8 mouse cellular contexts compared by ENCODE assay signal in genomic region chr17:56475584-56476401, GRCm38 (mm10). TPM values are rescaled to one million over a fixed set of nuclear protein-coding genes. Genes with fewer than 3 reads are reported as not detected.
DNase-seq lines count a peak whose midpoint lies in the region; ATAC-seq and TF ChIP-seq lines count a peak whose summit lies in the region.

No protein-coding gene starts in this region.

- TF ChIP-seq POLR2A in small intestine, adult 2 months (IDR thresholded peaks at IDR 0.05; ENCODE audit: low read depth, low read length) = no peak

- no peak for TF ChIP-seq CTCF in lung, postnatal 0 days (IDR thresholded peaks at IDR 0.05)
- TF ChIP-seq CTCF in small intestine, adult 2 months (IDR thresholded peaks at IDR 0.05; ENCODE audit: extremely low read depth, insufficient read length, insufficient replicate concordance, low read depth, low read length) = no peak

- H3K27ac ChIP-seq in forebrain, embryonic 11.5 days (ENCODE audit: low read depth, low read length) = peak overlapping the region; percentile 88
- peak overlapping the region; percentile 77 for H3K27ac ChIP-seq in intestine, embryonic 14.5 days (ENCODE audit: low read depth)
- H3K27ac ChIP-seq in lung, postnatal 0 days (ENCODE audit: low read length) = peak overlapping the region; percentile 38; the same call in 1 of the 2 replicates
- no peak overlapping the region for H3K27ac ChIP-seq in small intestine, adult 2 months (ENCODE audit: insufficient read depth, low read depth, low read length)

- peaks cover 9% of the 10 kb centered on the region for H3K27me3 ChIP-seq in forebrain, embryonic 11.5 days (ENCODE audit: control insufficient read depth, insufficient read depth, low read length)
- H3K27me3 ChIP-seq in intestine, embryonic 14.5 days (replicated peaks; ENCODE audit: control insufficient read depth, insufficient read depth, low read length) = peaks cover 33% of the 10 kb centered on the region
- peaks cover 27% of the 10 kb centered on the region; the same call in 1 of the 2 replicates for H3K27me3 ChIP-seq in lung, postnatal 0 days (replicated peaks; ENCODE audit: insufficient read depth, low read length)
- H3K27me3 ChIP-seq in small intestine, adult 2 months (ENCODE audit: control insufficient read depth, insufficient read depth, low read length) = peaks cover 52% of the 10 kb centered on the region

- H3K36me3 ChIP-seq in forebrain, embryonic 11.5 days (ENCODE audit: control insufficient read depth, insufficient read depth, low read length) = no peaks in the 10 kb centered on the region; the same call in 1 of the 2 replicates
- no peaks in the 10 kb centered on the region for H3K36me3 ChIP-seq in intestine, embryonic 14.5 days (ENCODE audit: control insufficient read depth, insufficient read depth, low read length)
- no peaks in the 10 kb centered on the region for H3K36me3 ChIP-seq in lung, postnatal 0 days (ENCODE audit: insufficient read depth, low read length)
- H3K36me3 ChIP-seq in small intestine, adult 2 months (ENCODE audit: control insufficient read depth, insufficient read depth, low read length) = no peaks in the 10 kb centered on the region

- H3K4me3 ChIP-seq in forebrain, embryonic 11.5 days (ENCODE audit: low read depth, low read length) = peak overlapping the region; percentile 89
- peak overlapping the region; percentile 76 for H3K4me3 ChIP-seq in intestine, embryonic 14.5 days (ENCODE audit: low read depth, low read length)
- H3K4me3 ChIP-seq in lung, postnatal 0 days (ENCODE audit: low read depth, low read length) = peak overlapping the region; percentile 55
- peak overlapping the region; percentile 66 for H3K4me3 ChIP-seq in small intestine, adult 2 months (ENCODE audit: low read depth, low read length)

- peaks cover 6% of the 10 kb centered on the region for H3K9me3 ChIP-seq in forebrain, embryonic 11.5 days (ENCODE audit: control insufficient read depth, low read length)
- H3K9me3 ChIP-seq in intestine, embryonic 14.5 days (ENCODE audit: control insufficient read depth, low read length) = peaks cover 5% of the 10 kb centered on the region; the same call in 1 of the 2 replicates
- H3K9me3 ChIP-seq in lung, postnatal 0 days (ENCODE audit: low read length) = no peaks in the 10 kb centered on the region

- H3K4me2 ChIP-seq in forebrain, embryonic 11.5 days (ENCODE audit: low read depth, low read length, severe bottlenecking) = peak overlapping the region; percentile 96
- peak overlapping the region; percentile 100 for H3K4me2 ChIP-seq in intestine, embryonic 14.5 days (ENCODE audit: low read length)
- H3K4me2 ChIP-seq in lung, postnatal 0 days (replicated peaks; ENCODE audit: low read depth, low read length) = peak overlapping the region; percentile 89

- WGBS in forebrain, embryonic 11.5 days = under 1% methylated on average over 66 of the region's 66 CpGs
- under 1% methylated on average over 49 of the region's 66 CpGs for WGBS in intestine, embryonic 14.5 days
- under 1% methylated on average over 54 of the region's 66 CpGs for WGBS in lung, postnatal 0 days
- WGBS in small intestine, adult 2 months = 2% methylated on average over 66 of the region's 66 CpGs

- H3K4me1 ChIP-seq in forebrain, embryonic 11.5 days (replicated peaks; ENCODE audit: control insufficient read depth, insufficient read depth, low read length) = peaks cover 32% of the 10 kb centered on the region
- H3K4me1 ChIP-seq in intestine, embryonic 14.5 days (replicated peaks; ENCODE audit: control insufficient read depth, insufficient read depth, low read length) = peaks cover 39% of the 10 kb centered on the region
- H3K4me1 ChIP-seq in lung, postnatal 0 days (ENCODE audit: insufficient read depth, low read depth, low read length) = peaks cover 17% of the 10 kb centered on the region
- H3K4me1 ChIP-seq in small intestine, adult 2 months (ENCODE audit: control insufficient read depth, insufficient read depth, insufficient read length, low read length) = peaks cover 25% of the 10 kb centered on the region

- TF ChIP-seq EP300 in lung, postnatal 0 days (IDR thresholded peaks at IDR 0.05) = no peak

- peak overlapping the region; percentile 99 for H3K9ac ChIP-seq in forebrain, embryonic 11.5 days (ENCODE audit: low read length)
- peak overlapping the region; percentile 86 for H3K9ac ChIP-seq in intestine, embryonic 14.5 days (ENCODE audit: low read length)
- peak overlapping the region; percentile 44 for H3K9ac ChIP-seq in lung, postnatal 0 days (replicated peaks; ENCODE audit: low read depth)

- peak; percentile 62 to 63 for DNase-seq in left cerebral cortex, adult 18-20 months (ENCODE audit: low spot score in 2 of 2)
- no peak for DNase-seq in left cerebral cortex, adult 11 months (ENCODE audit: low spot score)
- DNase-seq in adrenal gland, postnatal 25 days = peak; percentile 66
- DNase-seq in forebrain, embryonic 11.5 days (ENCODE audit: low spot score) = peak; percentile 80
- peak; percentile 93 for DNase-seq in intestine, embryonic 14.5 days (ENCODE audit: low spot score)
- DNase-seq in lung, postnatal 0 days (ENCODE audit: low spot score) = peak; percentile 37
- no peak for DNase-seq in adipocyte (ENCODE audit: low spot score)

- peak; percentile 47 for ATAC-seq in forebrain, embryonic 11.5 days (replicated peaks; ENCODE audit: low FRiP score)
- peak; percentile 50; the same call in 1 of the 2 replicates for ATAC-seq in intestine, embryonic 14.5 days (replicated peaks; ENCODE audit: low FRiP score, low TSS enrichment, low read depth)
- peak; percentile 4 for ATAC-seq in lung, postnatal 0 days

RNA-seq across cellular contexts. Expression of gene Ptprs, which starts 0.5 kb away (rescaled TPM):
- 100 to 1,000 TPM; 588 to 594 TPM for total RNA-seq in left cerebral cortex, adult 18-20 months (2021)
- total RNA-seq in adrenal gland, postnatal 25 days (2021) = 165 and 222 TPM in 2 replicates
- polyA plus RNA-seq in forebrain, embryonic 11.5 days (2014; fragmentation: Nextera tagmentation; extraction: Ambion mirVana) = 210 and 218 TPM in 2 replicates
- 94.4 and 99.6 TPM in 2 replicates for polyA plus RNA-seq in intestine, embryonic 14.5 days (2014; fragmentation: Nextera tagmentation; extraction: Ambion mirVana)
- 25.6 and 29.6 TPM in 2 replicates for polyA plus RNA-seq in lung, postnatal 0 days (2015; fragmentation: Nextera tagmentation; extraction: Ambion mirVana)
- polyA plus RNA-seq in small intestine, adult 2 months (2012; rRNA removed) = 42.5 and 54.1 TPM in 2 replicates

RNA-seq across cellular contexts. Expression of gene Znrf4, which starts 36.4 kb away (rescaled TPM):
- not detected for total RNA-seq in left cerebral cortex, adult 18-20 months (2021)
- total RNA-seq in adrenal gland, postnatal 25 days (2021) = not detected in 2 replicates
- not detected in 2 replicates for polyA plus RNA-seq in forebrain, embryonic 11.5 days (2014; fragmentation: Nextera tagmentation; extraction: Ambion mirVana)
- not detected in 2 replicates for polyA plus RNA-seq in intestine, embryonic 14.5 days (2014; fragmentation: Nextera tagmentation; extraction: Ambion mirVana)
- not detected in 2 replicates for polyA plus RNA-seq in lung, postnatal 0 days (2015; fragmentation: Nextera tagmentation; extraction: Ambion mirVana)
- not detected in 2 replicates for polyA plus RNA-seq in small intestine, adult 2 months (2012; rRNA removed)

Comparison
In these comparisons a context has a peak if more than half of its experiments do, and no peak if none do; other contexts are left out.
1. DNase-seq: peak in left cerebral cortex, adult 18-20 months (2 of 2), adrenal gland, postnatal 25 days (single experiment), forebrain, embryonic 11.5 days (single experiment), intestine, embryonic 14.5 days (single experiment) and lung, postnatal 0 days (single experiment); none in left cerebral cortex, adult 11 months (single experiment) and adipocyte (single experiment).
2. H3K9ac ChIP-seq: peak in every context shown above with its lines; median percentile 99 in forebrain, embryonic 11.5 days; 86 in intestine, embryonic 14.5 days; 44 in lung, postnatal 0 days.
3. Peak in every context shown above with its lines, with median percentiles within 50 percentile points of each other: ATAC-seq, H3K4me2 ChIP-seq and H3K4me3 ChIP-seq.